Mouse (Mus musculus) cortical plate, adult 2 months (tissue): Measurements from ENCODE around the gene Gsg1l.

Source experiments
- CTCF ChIP-seq: fragments of 200-500 bp; IDR thresholded peaks from 2 replicates; pipeline ENCODE4 v1.5.1; 2011; ENCODE audit warnings: mild to moderate bottlenecking, control low read depth, low read length; ENCODE audit not compliant: insufficient read depth; ENCODE audit errors: extremely low read depth
- POLR2A ChIP-seq: fragments of 200-500 bp; IDR thresholded peaks from 2 replicates; pipeline ENCODE4 v1.6.1; 2011; ENCODE audit warnings: mild to moderate bottlenecking, low read length, control low read depth; ENCODE audit not compliant: insufficient read depth; ENCODE audit errors: extremely low read depth

DNA sequence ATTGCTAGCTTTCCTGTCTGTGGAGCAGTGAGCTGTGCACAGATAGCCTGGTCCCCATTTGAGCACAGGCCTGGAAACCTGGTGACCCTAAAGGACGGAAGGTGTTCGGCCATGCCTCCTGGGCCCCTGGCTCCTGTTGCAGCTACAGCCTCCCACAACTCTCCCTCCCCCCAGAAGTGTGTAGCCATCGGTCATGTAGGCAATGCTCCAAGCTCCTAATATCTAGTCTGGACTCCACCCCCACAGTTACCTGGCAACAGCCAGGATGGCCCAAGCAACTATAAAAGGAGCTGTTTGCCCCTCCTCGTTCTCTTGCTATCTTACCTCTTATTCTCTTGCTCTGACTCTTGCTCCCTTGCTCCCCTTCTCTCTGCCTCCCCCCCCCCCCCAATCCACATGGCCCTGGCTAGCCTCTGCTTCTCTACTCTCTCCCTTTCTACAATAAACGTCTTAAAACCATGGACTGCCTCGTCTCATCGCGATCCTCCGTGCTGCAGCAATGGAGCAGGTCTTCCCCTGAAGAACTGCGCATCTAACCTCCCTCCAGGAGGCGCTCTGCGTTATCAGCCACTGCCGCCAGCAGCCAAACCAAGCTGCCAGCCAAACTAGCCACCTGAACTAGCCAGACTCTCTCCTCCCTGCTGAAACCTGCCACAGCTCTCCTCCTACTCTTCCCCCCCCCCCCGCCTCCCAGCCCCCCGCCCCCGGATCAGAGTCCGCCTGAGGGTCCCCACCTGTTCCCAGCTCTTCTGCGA is 122.7 kb downstream of the Gsg1l start:
- TF ChIP-seq POLR2A: no peak
- no peak for TF ChIP-seq CTCF
